ENCODE assay signal across 10 mouse cellular contexts in genomic region chr16:91084307-91085238, GRCm38 (mm10). TPM values are rescaled to one million over a fixed set of nuclear protein-coding genes. Genes with fewer than 3 reads are reported as not detected.
DNase-seq lines count a peak whose midpoint lies in the region; ATAC-seq lines count a peak whose summit lies in the region.
"Had no signal": no experiment of that assay in that cellular context is flagged by ENCODE, and none has a peak within 500 bp of the region (broad histone marks: within the 10 kb centered on the region; RNA-seq: fewer than 3 reads in every experiment).

No protein-coding gene starts in this region.

- H3K4me3 ChIP-seq in forebrain, embryonic 13.5 days: no peak overlapping the region
- no peak overlapping the region for H3K4me3 ChIP-seq in forebrain, embryonic 12.5 days (replicated peaks)
- 0 out of 2 replicates have a peak overlapping the region, but pooled peaks have one; percentile 10 for H3K4me3 ChIP-seq in embryonic facial prominence, embryonic 15.5 days (replicated peaks)

- no peak overlapping the region for H3K27ac ChIP-seq in forebrain, embryonic 13.5 days
- H3K27ac ChIP-seq in forebrain, embryonic 12.5 days: no peak overlapping the region
- H3K27ac ChIP-seq in embryonic facial prominence, embryonic 15.5 days (replicated peaks): no peak overlapping the region
- H3K27ac ChIP-seq: kidney, postnatal 0 days; macrophage had no signal

- H3K36me3 ChIP-seq in forebrain, embryonic 13.5 days (ENCODE audit: poor library complexity, severe bottlenecking): no peaks in the 10 kb centered on the region
- H3K36me3 ChIP-seq in forebrain, embryonic 12.5 days (replicated peaks): no peaks in the 10 kb centered on the region
- H3K36me3 ChIP-seq in embryonic facial prominence, embryonic 15.5 days: no peaks in the 10 kb centered on the region

- no peaks in the 10 kb centered on the region for H3K9me3 ChIP-seq in forebrain, embryonic 13.5 days (replicated peaks)
- H3K9me3 ChIP-seq in forebrain, embryonic 12.5 days: 0 out of 2 replicates have a peak, but pooled peaks cover 7% of the 10 kb centered on the region
- no peaks in the 10 kb centered on the region for H3K9me3 ChIP-seq in embryonic facial prominence, embryonic 15.5 days (replicated peaks)

- intact Hi-C loops in gastrocnemius, postnatal 36 days (cut with DNase I): no loop called here

- H3K27me3 ChIP-seq in forebrain, embryonic 13.5 days: peaks cover 28% of the 10 kb centered on the region
- peaks cover 29% of the 10 kb centered on the region; the same call in 1 of the 2 replicates for H3K27me3 ChIP-seq in forebrain, embryonic 12.5 days
- H3K27me3 ChIP-seq in embryonic facial prominence, embryonic 15.5 days: peaks cover 17% of the 10 kb centered on the region

- WGBS in forebrain, embryonic 13.5 days: 83% methylated on average over 21 of the region's 21 CpGs
- WGBS in forebrain, embryonic 12.5 days: 92% methylated on average over 21 of the region's 21 CpGs
- WGBS in embryonic facial prominence, embryonic 15.5 days: 58% methylated on average over 21 of the region's 21 CpGs

- peak; percentile 71 for ATAC-seq in forebrain, embryonic 13.5 days
- ATAC-seq in forebrain, embryonic 12.5 days (ENCODE audit: low FRiP score): no peak
- no peak for ATAC-seq in embryonic facial prominence, embryonic 15.5 days (ENCODE audit: insufficient number of reproducible peaks, low FRiP score, low TSS enrichment, low read depth)
- no peak for ATAC-seq in erythroblast, adult 5-6 weeks (replicated peaks; ENCODE audit: low FRiP score, poor library complexity, severe bottlenecking)

- H3K4me2 ChIP-seq in forebrain, embryonic 13.5 days: peak overlapping the region; percentile 13
- no peak overlapping the region for H3K4me2 ChIP-seq in forebrain, embryonic 12.5 days
- peak overlapping the region; percentile 33 for H3K4me2 ChIP-seq in embryonic facial prominence, embryonic 15.5 days (replicated peaks)

- peak; percentile 32 to 55 for DNase-seq in layer of hippocampus, postnatal 14 days (ENCODE audit: low spot score in 2 of 2)
- DNase-seq in layer of hippocampus, adult 9-11 months: no peak
- peak; percentile 93 for DNase-seq in brain, adult 2 months (ENCODE audit: low read depth, low spot score)
- DNase-seq in gastrocnemius, postnatal 36 days: no peak

- H3K4me1 ChIP-seq in forebrain, embryonic 13.5 days: peaks cover 17% of the 10 kb centered on the region
- H3K4me1 ChIP-seq in forebrain, embryonic 12.5 days: no peaks in the 10 kb centered on the region
- H3K4me1 ChIP-seq in embryonic facial prominence, embryonic 15.5 days: peaks cover 14% of the 10 kb centered on the region

- no peak overlapping the region for H3K9ac ChIP-seq in forebrain, embryonic 13.5 days
- H3K9ac ChIP-seq in forebrain, embryonic 12.5 days: no peak overlapping the region
- H3K9ac ChIP-seq in embryonic facial prominence, embryonic 15.5 days: no peak overlapping the region

RNA-seq across cellular contexts. Expression of gene 4932438H23Rik, which starts 10.3 kb away (rescaled TPM):
- polyA plus RNA-seq in forebrain, embryonic 13.5 days (2015; fragmentation: Nextera tagmentation; extraction: Ambion mirVana): 0.68 and 0.93 TPM in 2 replicates
- polyA plus RNA-seq in forebrain, embryonic 12.5 days (2016; fragmentation: Nextera tagmentation; extraction: Ambion mirVana): 0.43 TPM in 1 of 2 replicates, not detected in the other
- 1 to 10 TPM; 1.8 to 2.0 TPM for total RNA-seq in layer of hippocampus, postnatal 14 days (2021)
- polyA plus RNA-seq in embryonic facial prominence, embryonic 15.5 days (2015; fragmentation: Nextera tagmentation; extraction: Ambion mirVana): 0.41 and 1.0 TPM in 2 replicates
- total RNA-seq in erythroblast, adult 5-6 weeks (2015; ENCODE audit: low replicate concordance): not detected in 2 replicates
- not detected in 2 replicates for total RNA-seq in erythroblast, adult 5-6 weeks (2017; ENCODE audit: low replicate concordance)
- total RNA-seq in gastrocnemius, postnatal 36 days (2021): under 1 TPM; 0.32 to 0.74 TPM

RNA-seq across cellular contexts. Expression of gene Paxbp1, which starts 40.2 kb away (rescaled TPM):
- polyA plus RNA-seq in forebrain, embryonic 13.5 days (2015; fragmentation: Nextera tagmentation; extraction: Ambion mirVana): 75.8 and 77.1 TPM in 2 replicates
- 105 TPM in 2 replicates for polyA plus RNA-seq in forebrain, embryonic 12.5 days (2016; fragmentation: Nextera tagmentation; extraction: Ambion mirVana)
- total RNA-seq in layer of hippocampus, postnatal 14 days (2021): 10 to 100 TPM; 64.1 to 70.3 TPM
- 53.4 and 55.8 TPM in 2 replicates for polyA plus RNA-seq in embryonic facial prominence, embryonic 15.5 days (2015; fragmentation: Nextera tagmentation; extraction: Ambion mirVana)
- 30.9 and 35.5 TPM in 2 replicates for total RNA-seq in erythroblast, adult 5-6 weeks (2015; ENCODE audit: low replicate concordance)
- total RNA-seq in erythroblast, adult 5-6 weeks (2017; ENCODE audit: low replicate concordance): 68.0 and 81.5 TPM in 2 replicates
- 10 to 100 TPM in 1 of 2 experiments, 1 to 10 TPM in 1; 8.5 to 11.5 TPM for total RNA-seq in gastrocnemius, postnatal 36 days (2021)

Comparison
In these comparisons a context has a peak if more than half of its experiments do, and no peak if none do; other contexts are left out.
1. DNase-seq: peak in layer of hippocampus, postnatal 14 days (2 of 2) and brain, adult 2 months (single experiment); none in layer of hippocampus, adult 9-11 months (single experiment) and gastrocnemius, postnatal 36 days (0 of 2).